Mouse (Mus musculus) c-Kit-positive CD71-positive TER-119-positive erythroid progenitor cells, embryonic 14.5 days (primary cell): ENCODE measurements around the gene Dcaf11.
A peak's percentile ranks its signal among the peaks of the same experiment; 100 is the strongest.

Experiments
- DNase-seq: peaks from one replicate; pipeline ENCODE4 v3.0.0-alpha.2; 2013; ENCODE audit warnings: low spot score

The Dcaf11 gene

GRCm38 (mm10) chr14:55559799-55560201 is at the start of gene Dcaf11:
Dcaf11 (plus strand) TSS chr14:55560006.
- peak; percentile 87 for DNase-seq

- no peak for DNase-seq
Observed at GRCm38 (mm10) chr14:55510125-55510731, 49.6 kb upstream of the Dcaf11 start, which contains the start of gene Cpne6. Cpne6 (plus strand) TSS chr14:55510445.

GRCm38 (mm10) chr14:55511037-55511436 is 48.8 kb upstream of the Dcaf11 start:
- DNase-seq, result no peak

GRCm38 (mm10) chr14:55513927-55514326 is 45.9 kb upstream of the Dcaf11 start:
- DNase-seq, result no peak

- no peak for DNase-seq
Observed at GRCm38 (mm10) chr14:55515846-55516245, 44.0 kb upstream of the Dcaf11 start.

GRCm38 (mm10) chr14:55518897-55519296 is 40.9 kb upstream of the Dcaf11 start:
- DNase-seq, result no peak

GRCm38 (mm10) chr14:55519604-55520003 is 40.2 kb upstream of the Dcaf11 start:
- no peak for DNase-seq

GRCm38 (mm10) chr14:55520451-55521361 is 39.1 kb upstream of the Dcaf11 start:
- no peak for DNase-seq

GRCm38 (mm10) chr14:55524062-55524461 is 35.7 kb upstream of the Dcaf11 start:
- DNase-seq, result no peak

- DNase-seq, result no peak
Observed at GRCm38 (mm10) chr14:55524785-55525184, 35.0 kb upstream of the Dcaf11 start, which contains the start of gene Nrl. Nrl (minus strand) TSS chr14:55524981.

GRCm38 (mm10) chr14:55526674-55527073 is 33.1 kb upstream of the Dcaf11 start:
- no peak for DNase-seq

GRCm38 (mm10) chr14:55527940-55528339 is 31.9 kb upstream of the Dcaf11 start:
- peak; percentile 58 for DNase-seq

GRCm38 (mm10) chr14:55536116-55536745 is 23.6 kb upstream of the Dcaf11 start:
- DNase-seq, result peak; percentile 42

- peak; percentile 94 for DNase-seq
Observed at GRCm38 (mm10) chr14:55540067-55540786, 19.6 kb upstream of the Dcaf11 start, which contains the start of gene Pck2. Pck2 (plus strand) TSS chr14:55540266.

- DNase-seq, result peak; percentile 58
Observed at GRCm38 (mm10) chr14:55540787-55541321, 19.0 kb upstream of the Dcaf11 start.

- no peak for DNase-seq
Observed at GRCm38 (mm10) chr14:55542268-55542667, 17.5 kb upstream of the Dcaf11 start.

GRCm38 (mm10) chr14:55544334-55544733 is 15.5 kb upstream of the Dcaf11 start:
- no peak for DNase-seq

- DNase-seq, result no peak
Observed at GRCm38 (mm10) chr14:55550191-55550590, 9.6 kb upstream of the Dcaf11 start.

- no peak for DNase-seq
Observed at GRCm38 (mm10) chr14:55551347-55551746, 8.5 kb upstream of the Dcaf11 start.

GRCm38 (mm10) chr14:55551794-55552193 is 8.0 kb upstream of the Dcaf11 start:
- DNase-seq, result no peak

- DNase-seq, result no peak
Observed at GRCm38 (mm10) chr14:55554635-55555034, 5.2 kb upstream of the Dcaf11 start.

GRCm38 (mm10) chr14:55555788-55556187 is 4.0 kb upstream of the Dcaf11 start:
- no peak for DNase-seq
